Mouse (Mus musculus) neural tube, embryonic 14.5 days (tissue): ENCODE data around the gene Sema6b. TPM values are rescaled to one million over a fixed set of nuclear protein-coding genes. Genes with fewer than 3 reads are reported as not detected.

Experiments used
- microRNA-seq: library from miRNA; unstranded; fragments of <30 nt; microRNA quantifications from one replicate; pipeline ENCODE4, GENCODE M21; 2016
- polyA plus RNA-seq: library from polyadenylated mRNA; unstranded; fragments of >200 nt; fragmentation: Nextera tagmentation; extraction: Ambion mirVana; gene quantifications from 2 replicates; pipeline ENCODE4 v1.2.1, GENCODE M21; 2014

Sema6b gene
- polyA plus RNA-seq, 1 experiment from 2014 or later = 13.8 TPM

Small RNAs within 50 kb of the gene (microRNA-seq; reads per million reads assigned to microRNA genes)
- not detected for gene Gm44397

Other genes starting within 250 kb of the Sema6b start
- 16.1 and 17.1 TPM in 2 replicates for gene Zfp959, start 248.2 kb downstream of the Sema6b start, polyA plus RNA-seq
- 9.8 and 10.5 TPM in 2 replicates for gene Zfp119b, start 190.8 kb downstream of the Sema6b start, polyA plus RNA-seq
- gene Ebi3, start 187.7 kb downstream of the Sema6b start, polyA plus RNA-seq = 6.7 and 7.1 TPM in 2 replicates
- 17.9 and 18.0 TPM in 2 replicates for gene Yju2, start 181.2 kb downstream of the Sema6b start, polyA plus RNA-seq
- gene Shd, start 169.9 kb downstream of the Sema6b start, polyA plus RNA-seq = 158 and 218 TPM in 2 replicates
- 155 and 188 TPM in 2 replicates for gene Fsd1, start 153.8 kb downstream of the Sema6b start, polyA plus RNA-seq
- gene Stap2, start 134.8 kb downstream of the Sema6b start, polyA plus RNA-seq = 5.2 and 6.8 TPM in 2 replicates
- gene Mpnd, start 134.6 kb downstream of the Sema6b start, polyA plus RNA-seq = 150 and 158 TPM in 2 replicates
- 87.5 and 94.9 TPM in 2 replicates for gene Sh3gl1, start 103.7 kb downstream of the Sema6b start, polyA plus RNA-seq
- 2.3 and 3.2 TPM in 2 replicates for gene Chaf1a, start 99.9 kb downstream of the Sema6b start, polyA plus RNA-seq
- 69.9 and 80.9 TPM in 2 replicates for gene Ubxn6, start 65.3 kb downstream of the Sema6b start, polyA plus RNA-seq
- gene Hdgfl2, start 60.7 kb downstream of the Sema6b start, polyA plus RNA-seq = 96.8 and 102 TPM in 2 replicates
- gene Plin4, start 30.5 kb downstream of the Sema6b start, polyA plus RNA-seq = 0.19 and 0.28 TPM in 2 replicates
- gene Plin5, start 22.7 kb downstream of the Sema6b start, polyA plus RNA-seq = 0.95 and 1.9 TPM in 2 replicates
- 0.24 TPM in 2 replicates for gene Lrg1, start 18.3 kb downstream of the Sema6b start, polyA plus RNA-seq
- gene Tnfaip8l1, start 22.1 kb upstream of the Sema6b start, polyA plus RNA-seq = 9.2 and 9.9 TPM in 2 replicates
- gene Mydgf, start 43.6 kb upstream of the Sema6b start, polyA plus RNA-seq = 68.6 and 69.7 TPM in 2 replicates
- gene Dpp9, start 78.6 kb upstream of the Sema6b start, polyA plus RNA-seq = 21.0 and 26.9 TPM in 2 replicates
- gene Fem1a, start 116.5 kb upstream of the Sema6b start, polyA plus RNA-seq = 20.4 and 23.5 TPM in 2 replicates
- 0.92 and 1.7 TPM in 2 replicates for gene Ticam1, start 136.4 kb upstream of the Sema6b start, polyA plus RNA-seq
- 6.9 and 13.2 TPM in 2 replicates for gene Plin3, start 152.5 kb upstream of the Sema6b start, polyA plus RNA-seq
- not detected in 2 replicates for gene Arrdc5, start 159.9 kb upstream of the Sema6b start, polyA plus RNA-seq
- 5.7 and 9.4 TPM in 2 replicates for gene Uhrf1, start 163.0 kb upstream of the Sema6b start, polyA plus RNA-seq
- gene Kdm4b, start 185.7 kb upstream of the Sema6b start, polyA plus RNA-seq = 58.6 and 66.1 TPM in 2 replicates